Mouse (Mus musculus) myocyte (in vitro differentiated cells): ENCODE measurements around the gene Brd4. TPM values are rescaled to one million over a fixed set of nuclear protein-coding genes. Genes with fewer than 3 reads are reported as not detected.

Source experiments
- H3K27me3 ChIP-seq: one replicate; pipeline ENCODE4 v1.6.1; 2011; ENCODE audit not compliant: control insufficient read depth, insufficient read depth, insufficient read length
- H3K36me3 ChIP-seq: one replicate; pipeline ENCODE4 v1.6.1; 2011; ENCODE audit not compliant: control insufficient read depth, insufficient read depth
- H3K4me2 ChIP-seq: one replicate; pipeline ENCODE4 v1.6.1; 2011; ENCODE audit warnings: low read depth, control low read depth
- H3K4me3 ChIP-seq: one replicate; pipeline ENCODE4 v1.5.1; 2011; ENCODE audit warnings: mild to moderate bottlenecking, control low read depth, moderate library complexity
- H3K79me2 ChIP-seq: one replicate; pipeline ENCODE4 v1.6.1; 2011; ENCODE audit not compliant: control insufficient read depth, insufficient read depth
- H3ac ChIP-seq: one replicate; pipeline ENCODE4 v1.6.1; 2011; ENCODE audit not compliant: control insufficient read depth, insufficient read length
- CEBPB ChIP-seq: IDR thresholded peaks from 2 replicates; pipeline ENCODE4 v1.6.1; 2011; ENCODE audit warnings: mild to moderate bottlenecking, moderate library complexity; ENCODE audit not compliant: poor library complexity, insufficient read depth, severe bottlenecking
- E2F4 ChIP-seq: IDR thresholded peaks from one replicate; pipeline ENCODE4 v1.6.1; 2011; ENCODE audit warnings: mild to moderate bottlenecking, control low read depth, moderate library complexity; ENCODE audit not compliant: insufficient read depth
- MAX ChIP-seq: IDR thresholded peaks from one replicate; pipeline ENCODE4 v1.6.1; 2011; ENCODE audit warnings: low read depth, mild to moderate bottlenecking, control low read depth
- MYOD1 ChIP-seq, 3 experiments: IDR thresholded peaks; one replicate each; pipeline ENCODE4 v1.6.1; 2011; ENCODE audit warnings: control low read depth in 2 of 3, low read depth in 2 of 3, mild to moderate bottlenecking in 2 of 3, moderate library complexity in 1 of 3; ENCODE audit not compliant: insufficient read length in 2 of 3, control insufficient read depth in 1 of 3
- MYOG ChIP-seq, 3 experiments: IDR thresholded peaks; one replicate each; pipeline ENCODE4 v1.6.1; 2011; ENCODE audit warnings: control low read depth in 2 of 3, low read depth in 2 of 3, mild to moderate bottlenecking in 2 of 3; ENCODE audit not compliant: insufficient read length in 2 of 3, control insufficient read depth in 1 of 3, insufficient read depth in 1 of 3
- POLR2A ChIP-seq: IDR thresholded peaks from one replicate; pipeline ENCODE4 v1.6.1; 2011; ENCODE audit warnings: low read depth, mild to moderate bottlenecking, control low read depth, moderate library complexity; ENCODE audit not compliant: insufficient read length
- POLR2AphosphoS2 ChIP-seq: IDR thresholded peaks from one replicate; pipeline ENCODE4 v1.6.1; 2011; ENCODE audit warnings: low read depth, control low read depth; ENCODE audit not compliant: insufficient read length
- REST ChIP-seq: IDR thresholded peaks from one replicate; pipeline ENCODE4 v1.6.1; 2011; ENCODE audit warnings: mild to moderate bottlenecking, control low read depth, moderate library complexity; ENCODE audit not compliant: insufficient read depth, insufficient read length
- SRF ChIP-seq: IDR thresholded peaks from one replicate; pipeline ENCODE4 v1.6.1; 2011; ENCODE audit warnings: low read depth; ENCODE audit not compliant: control insufficient read depth, insufficient read length
- TCF12 ChIP-seq: IDR thresholded peaks from one replicate; pipeline ENCODE4 v1.6.1; 2011; ENCODE audit warnings: mild to moderate bottlenecking, control low read depth; ENCODE audit not compliant: poor library complexity, insufficient read depth, severe bottlenecking
- TCF3 ChIP-seq: IDR thresholded peaks from one replicate; pipeline ENCODE4 v1.6.1; 2011; ENCODE audit warnings: low read depth, control low read depth; ENCODE audit not compliant: insufficient read length
- USF1 ChIP-seq: IDR thresholded peaks from one replicate; pipeline ENCODE4 v1.6.1; 2011; ENCODE audit warnings: low read depth, mild to moderate bottlenecking, control low read depth, moderate library complexity
- polyA plus RNA-seq: library from polyadenylated mRNA; unstranded; fragments of >200 nt; fragmentation: generic; extraction: Trizol; gene quantifications from one replicate; pipeline ENCODE4 v1.2.1, GENCODE M21; 2012; ENCODE audit warnings: missing spikeins

Gene Brd4
- polyA plus RNA-seq, 1 experiment = 54.3 TPM

GRCm38 (mm10) chr17:32257452-32257851 lies 27.1 kb downstream of the Brd4 start:
- Histone ChIP-seq H3K27me3 (no peaks in the 10 kb centered on the region), H3K79me2 (peaks cover 100% of the 10 kb centered on the region), H3ac (no peak overlapping the region), H3K4me3 (no peak overlapping the region), H3K4me2 (no peak overlapping the region), H3K36me3 (no peaks in the 10 kb centered on the region)
- TF ChIP-seq USF1 = no peak
- no peak for TF ChIP-seq E2F4
- no peak for TF ChIP-seq TCF3
- TF ChIP-seq REST = no peak

- Histone ChIP-seq H3K36me3 (no peaks in the 10 kb centered on the region), H3K27me3 (no peaks in the 10 kb centered on the region), H3K4me3 (no peak overlapping the region), H3K4me2 (no peak overlapping the region), H3ac (no peak overlapping the region), H3K79me2 (peaks cover 100% of the 10 kb centered on the region)
- no peak for TF ChIP-seq USF1
- TF ChIP-seq REST = no peak
- no peak for TF ChIP-seq TCF3
- TF ChIP-seq SRF = no peak
- TF ChIP-seq POLR2A = no peak
- no peak for TF ChIP-seq TCF12
- TF ChIP-seq POLR2AphosphoS2 = no peak
- TF ChIP-seq MYOG (IDR thresholded peaks at IDR 0.05; ENCODE audit: control insufficient read depth in 1 of 3, insufficient read depth in 1 of 3, insufficient read length in 2 of 3, low read depth in 2 of 3) = no peak
- TF ChIP-seq CEBPB = no peak
- no peak for TF ChIP-seq E2F4
Observed at GRCm38 (mm10) chr17:32256896-32257295, 27.6 kb downstream of the Brd4 start.

- TF ChIP-seq MYOD1 (IDR thresholded peaks at IDR 0.05; ENCODE audit: control insufficient read depth in 1 of 3, insufficient read length in 2 of 3, low read depth in 2 of 3) (no peak), POLR2AphosphoS2 (no peak), POLR2A (no peak), MYOG (IDR thresholded peaks at IDR 0.05; ENCODE audit: control insufficient read depth in 1 of 3, insufficient read depth in 1 of 3, insufficient read length in 2 of 3, low read depth in 2 of 3) (no peak), E2F4 (no peak), MAX (no peak), SRF (no peak), CEBPB (no peak), TCF3 (no peak), TCF12 (no peak), USF1 (no peak), REST (no peak)
- Histone ChIP-seq H3K36me3 (no peaks in the 10 kb centered on the region), H3ac (no peak overlapping the region), H3K79me2 (peaks cover 100% of the 10 kb centered on the region), H3K4me2 (no peak overlapping the region), H3K27me3 (no peaks in the 10 kb centered on the region), H3K4me3 (no peak overlapping the region)
Observed at GRCm38 (mm10) chr17:32253261-32253660, 31.3 kb downstream of the Brd4 start.

GRCm38 (mm10) chr17:32251827-32252470 lies 32.6 kb downstream of the Brd4 start:
- Histone ChIP-seq H3K36me3 (no peaks in the 10 kb centered on the region), H3ac (no peak overlapping the region), H3K79me2 (peaks cover 100% of the 10 kb centered on the region), H3K4me2 (no peak overlapping the region), H3K27me3 (no peaks in the 10 kb centered on the region), H3K4me3 (no peak overlapping the region)
- TF ChIP-seq MAX = no peak
- no peak for TF ChIP-seq POLR2AphosphoS2
- TF ChIP-seq REST = no peak
- TF ChIP-seq CEBPB = no peak
- no peak for TF ChIP-seq TCF12
- no peak for TF ChIP-seq SRF

GRCm38 (mm10) chr17:32250066-32250465 lies 34.5 kb downstream of the Brd4 start:
- no peak overlapping the region for H3ac ChIP-seq

More at GRCm38 (mm10) chr17:32250066-32250465, 34.5 kb downstream of the Brd4 start:
- H3K4me3 ChIP-seq = no peak overlapping the region
- H3K27me3 ChIP-seq = no peaks in the 10 kb centered on the region
- no peaks in the 10 kb centered on the region for H3K36me3 ChIP-seq
- no peak overlapping the region for H3K4me2 ChIP-seq
- peaks cover 100% of the 10 kb centered on the region for H3K79me2 ChIP-seq
- TF ChIP-seq TCF3 (no peak), MYOG (IDR thresholded peaks at IDR 0.05; ENCODE audit: control insufficient read depth in 1 of 3, insufficient read depth in 1 of 3, insufficient read length in 2 of 3, low read depth in 2 of 3) (peak in 1 of 3 experiments; percentile 5), MYOD1 (IDR thresholded peaks at IDR 0.05; ENCODE audit: control insufficient read depth in 1 of 3, insufficient read length in 2 of 3, low read depth in 2 of 3) (peak in 1 of 3 experiments; percentile 6)
